Mouse (Mus musculus) urinary bladder, postnatal 36 days (tissue): ENCODE results near the gene 4921517D22Rik.

Source experiments
- DNase-seq, 2 experiments: peaks; one replicate each; pipeline ENCODE4 v3.0.0; 2022; ENCODE audit warnings: low spot score in 2 of 2, mixed read lengths in 1 of 2

4921517D22Rik gene

GRCm38 (mm10) chr13:59691478-59691877, 2.4 kb downstream of the 4921517D22Rik start:
- DNase-seq = no peak

GRCm38 (mm10) chr13:59690576-59690975, 3.3 kb downstream of the 4921517D22Rik start:
- no peak for DNase-seq

GRCm38 (mm10) chr13:59689843-59690242, 4.1 kb downstream of the 4921517D22Rik start:
- no peak for DNase-seq

GRCm38 (mm10) chr13:59689313-59689712, 4.6 kb downstream of the 4921517D22Rik start:
- DNase-seq = no peak

- no peak for DNase-seq
Measured at GRCm38 (mm10) chr13:59688338-59688770, 5.6 kb downstream of the 4921517D22Rik start.

- no peak for DNase-seq
Measured at GRCm38 (mm10) chr13:59685236-59685635, 8.7 kb downstream of the 4921517D22Rik start.

GRCm38 (mm10) chr13:59682629-59683028, 11.3 kb downstream of the 4921517D22Rik start:
- DNase-seq = no peak

GRCm38 (mm10) chr13:59679908-59680307, 14.0 kb downstream of the 4921517D22Rik start:
- no peak for DNase-seq

- no peak for DNase-seq
Measured at GRCm38 (mm10) chr13:59679306-59679705, 14.6 kb downstream of the 4921517D22Rik start.

- no peak for DNase-seq
Measured at GRCm38 (mm10) chr13:59676316-59677229, 17.3 kb downstream of the 4921517D22Rik start.

- peak; percentile 43 to 51 for DNase-seq
Measured at GRCm38 (mm10) chr13:59675151-59676011, 18.5 kb downstream of the 4921517D22Rik start, which contains the start of gene Golm1. Gene Golm1 (minus strand): TSS chr13:59675811.

- no peak for DNase-seq
Measured at GRCm38 (mm10) chr13:59674761-59675150, 19.2 kb downstream of the 4921517D22Rik start.

GRCm38 (mm10) chr13:59674215-59674614, 19.7 kb downstream of the 4921517D22Rik start:
- no peak for DNase-seq

GRCm38 (mm10) chr13:59673597-59673996, 20.3 kb downstream of the 4921517D22Rik start:
- no peak for DNase-seq

GRCm38 (mm10) chr13:59672248-59672647, 21.7 kb downstream of the 4921517D22Rik start:
- DNase-seq = no peak

- no peak for DNase-seq
Measured at GRCm38 (mm10) chr13:59671521-59671920, 22.4 kb downstream of the 4921517D22Rik start.

GRCm38 (mm10) chr13:59669946-59670345, 24.0 kb downstream of the 4921517D22Rik start:
- no peak for DNase-seq

- peak; percentile 45 to 47 for DNase-seq
Measured at GRCm38 (mm10) chr13:59668501-59669093, 25.3 kb downstream of the 4921517D22Rik start.

GRCm38 (mm10) chr13:59667763-59668162, 26.1 kb downstream of the 4921517D22Rik start:
- DNase-seq = no peak

GRCm38 (mm10) chr13:59663939-59664712, 29.8 kb downstream of the 4921517D22Rik start:
- DNase-seq = no peak

GRCm38 (mm10) chr13:59661966-59662365, 31.9 kb downstream of the 4921517D22Rik start:
- DNase-seq = no peak
